Mouse (Mus musculus): Measurements from ENCODE around the gene Plod1.

Plod1 gene

GRCm38 (mm10) chr4:147938148-147939096 is 1.9 kb upstream of the Plod1 start:
- no peak for DNase-seq (ENCODE audit: low spot score in 2 of 2)

DNA sequence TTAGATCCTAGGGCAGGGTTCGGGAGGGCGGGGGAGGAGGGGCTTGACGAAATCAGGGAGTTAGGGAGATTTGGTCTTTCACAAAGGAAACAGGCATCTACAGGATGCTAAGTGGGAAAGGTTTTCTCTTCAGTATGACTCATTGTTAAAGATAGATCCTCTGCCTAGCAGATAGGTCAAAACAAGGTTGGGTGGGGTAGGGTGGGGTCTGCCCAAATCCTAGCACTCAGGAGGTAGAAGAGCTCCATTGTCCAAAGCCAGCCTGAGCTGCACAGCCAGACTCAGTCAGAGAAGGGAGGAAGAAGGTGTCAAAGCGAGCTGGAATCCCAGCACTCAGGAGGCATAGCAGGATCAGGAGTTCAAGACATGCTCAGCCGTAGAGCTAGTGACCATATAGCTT is 919 bp upstream of the Plod1 start:
- DNase-seq (ENCODE audit: low spot score in 2 of 2): no peak

DNA sequence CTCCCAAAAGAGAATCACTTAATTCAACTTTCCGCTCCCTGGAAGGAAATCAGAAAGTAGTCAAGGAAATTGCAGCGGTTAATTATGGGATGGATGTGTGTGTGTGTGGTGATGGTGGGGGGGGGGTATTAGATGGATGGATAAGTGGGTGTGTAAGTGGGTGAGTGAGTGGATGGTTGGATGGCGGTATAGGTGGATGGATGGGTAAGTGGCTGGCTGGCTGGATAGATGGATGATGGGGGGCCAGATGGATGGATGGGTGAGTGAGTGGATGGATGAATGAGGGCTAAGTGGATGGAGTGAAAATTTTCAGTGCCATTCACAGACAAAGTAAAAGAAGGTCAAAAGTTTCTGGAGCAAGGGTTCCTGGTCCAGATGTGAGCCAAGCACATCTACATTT is 454 bp upstream of the Plod1 start:
- no peak for DNase-seq (ENCODE audit: low spot score in 2 of 2)

DNA sequence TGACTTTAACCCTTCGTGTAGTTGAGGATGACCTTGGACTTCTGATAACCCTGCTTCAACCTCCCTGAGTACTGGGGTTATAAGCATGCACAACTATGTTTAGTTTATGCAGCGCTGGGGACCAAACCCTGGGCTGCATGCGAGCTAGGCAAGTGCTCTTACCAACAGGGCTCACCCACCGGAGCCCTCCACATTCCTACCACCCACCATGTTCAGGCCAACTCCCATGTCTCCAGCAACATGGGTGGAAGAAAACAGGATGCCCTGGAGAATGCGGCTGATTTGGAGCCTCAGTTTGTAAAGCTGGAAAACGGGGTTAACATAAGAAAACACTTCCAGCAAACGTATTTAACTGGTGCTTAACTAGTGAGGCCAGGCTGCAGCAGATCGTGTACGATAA is 663 bp downstream of the Plod1 start:
- no peak for DNase-seq (ENCODE audit: low spot score in 2 of 2)

DNA sequence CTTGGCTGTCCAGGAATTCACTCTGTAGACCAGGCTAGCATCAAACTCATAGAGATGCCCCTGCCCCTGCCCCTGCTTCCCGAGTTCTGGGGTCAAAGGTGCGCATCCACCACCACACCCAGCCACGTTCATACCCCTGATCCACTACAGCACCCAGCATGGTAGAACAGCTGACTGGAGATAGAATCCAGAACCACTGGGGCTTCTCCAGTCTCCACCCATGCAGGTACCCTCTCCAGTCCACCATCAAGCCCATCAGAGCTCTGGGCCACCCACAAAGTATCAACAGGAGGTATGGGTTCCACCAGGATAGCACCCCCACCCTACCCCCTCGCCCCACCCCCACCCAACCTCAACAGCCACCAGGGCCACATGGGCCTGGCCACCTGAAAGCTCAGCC is 2.0 kb downstream of the Plod1 start:
- DNase-seq (ENCODE audit: low spot score in 2 of 2): no peak

DNA sequence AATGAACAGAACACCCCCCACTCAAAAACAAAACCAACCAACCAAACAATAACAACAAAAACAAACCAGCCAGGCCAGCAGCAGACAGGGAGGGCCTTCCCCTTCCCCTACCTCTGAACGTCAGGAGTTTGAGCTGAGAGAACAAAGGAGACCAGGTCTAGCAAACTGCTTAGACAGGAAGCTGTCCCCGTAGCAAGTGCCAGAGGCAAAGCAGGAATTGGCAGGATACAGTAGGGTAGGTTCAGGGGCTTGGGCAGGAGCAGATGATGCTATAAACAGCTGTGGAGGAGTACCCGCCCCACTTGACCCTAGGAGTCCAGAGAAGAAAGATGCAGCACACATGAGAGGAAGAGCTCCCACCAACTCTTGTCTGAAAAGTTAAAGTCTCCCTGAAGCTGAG is 2.4 kb downstream of the Plod1 start:
- DNase-seq (ENCODE audit: low spot score in 2 of 2): no peak

GRCm38 (mm10) chr4:147930946-147931345 is 5.6 kb downstream of the Plod1 start:
- no peak for DNase-seq (ENCODE audit: low spot score in 2 of 2)

DNA sequence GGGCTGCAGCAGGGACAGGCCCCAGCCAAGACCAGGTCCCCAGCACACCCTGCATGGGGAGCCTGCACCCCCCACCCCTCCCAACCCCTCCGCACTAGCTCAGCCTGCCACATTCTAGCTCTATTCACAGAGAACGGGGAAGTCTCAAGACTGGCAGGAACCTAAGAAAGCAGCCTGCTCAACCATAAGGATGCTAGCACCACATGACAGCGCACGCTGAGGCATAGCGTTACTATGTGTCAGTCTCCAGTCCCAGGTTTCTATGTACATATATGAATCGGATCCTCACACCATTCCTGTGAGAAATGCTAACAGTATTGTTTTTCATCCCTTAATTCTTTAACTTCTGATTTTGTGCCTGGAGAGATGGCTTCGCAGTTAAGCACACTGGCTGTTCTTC is 8.0 kb downstream of the Plod1 start:
- DNase-seq (ENCODE audit: low spot score in 2 of 2): no peak

DNA sequence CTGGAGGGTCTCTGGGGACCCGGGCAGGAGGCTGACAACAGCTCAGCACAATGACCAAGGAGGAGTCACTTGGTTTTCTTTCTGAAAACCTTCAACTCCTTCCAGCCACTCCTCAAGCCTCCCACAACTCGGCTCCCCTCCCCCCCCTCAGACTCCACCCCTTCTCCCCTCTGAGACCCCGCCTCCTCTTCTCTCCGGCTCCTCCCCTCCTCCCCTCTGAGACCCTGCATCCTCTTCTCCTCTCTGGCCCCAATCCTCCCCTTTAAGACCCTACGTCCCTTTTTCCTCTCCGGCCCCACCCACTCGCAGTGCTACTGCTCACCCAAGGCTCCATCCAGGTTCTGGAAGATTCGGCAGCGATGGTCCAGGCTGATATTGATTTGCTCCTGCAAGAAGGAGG is 8.4 kb downstream of the Plod1 start:
- no peak for DNase-seq (ENCODE audit: low spot score in 2 of 2)

GRCm38 (mm10) chr4:147927705-147928104 is 8.9 kb downstream of the Plod1 start:
- no peak for DNase-seq (ENCODE audit: low spot score in 2 of 2)

DNA sequence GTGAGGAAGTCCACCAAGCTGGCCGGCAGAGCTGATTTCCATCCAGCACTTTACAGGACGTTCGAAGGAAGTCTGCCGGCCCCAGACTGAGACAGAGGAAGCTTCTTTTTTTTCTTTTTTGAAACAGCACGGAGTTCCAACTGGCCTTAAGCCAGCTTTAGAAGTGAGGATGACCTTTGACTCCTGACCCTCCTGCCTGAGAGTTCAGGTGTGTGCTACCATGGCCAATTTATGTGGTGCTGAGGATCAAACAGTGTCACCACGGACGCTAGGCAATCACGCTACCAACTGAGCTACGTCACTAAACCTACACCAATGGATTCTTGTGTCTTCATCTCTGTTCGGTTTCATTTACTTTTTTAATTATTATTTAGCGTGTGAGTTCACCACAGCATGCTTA is 14.2 kb downstream of the Plod1 start:
- DNase-seq (ENCODE audit: low spot score in 2 of 2): no peak

DNA sequence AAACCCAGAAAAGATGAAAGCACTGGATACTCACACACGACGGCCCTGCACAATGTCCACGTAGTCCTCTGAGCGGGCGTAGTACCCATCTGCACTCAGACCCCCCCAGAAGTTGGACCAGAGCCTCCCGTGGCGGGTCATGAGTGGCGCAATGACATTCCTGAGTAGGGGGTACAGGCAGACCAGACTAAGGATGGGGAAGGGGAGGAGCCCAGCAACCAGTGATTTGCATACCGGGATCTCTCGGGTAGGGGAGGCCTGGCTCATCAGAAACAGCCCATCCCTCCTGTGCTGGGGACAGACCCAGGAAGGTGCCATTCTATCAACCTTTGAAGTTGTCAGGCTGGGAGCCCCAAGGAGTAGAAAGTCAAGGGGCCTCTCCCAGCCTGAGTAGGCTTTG is 15.6 kb downstream of the Plod1 start:
- no peak for DNase-seq (ENCODE audit: low spot score in 2 of 2)

- peak in 1 of 2 experiments; percentile 31 for DNase-seq (ENCODE audit: low spot score in 2 of 2)
Observed at GRCm38 (mm10) chr4:147918459-147919121, 18.0 kb downstream of the Plod1 start.

DNA sequence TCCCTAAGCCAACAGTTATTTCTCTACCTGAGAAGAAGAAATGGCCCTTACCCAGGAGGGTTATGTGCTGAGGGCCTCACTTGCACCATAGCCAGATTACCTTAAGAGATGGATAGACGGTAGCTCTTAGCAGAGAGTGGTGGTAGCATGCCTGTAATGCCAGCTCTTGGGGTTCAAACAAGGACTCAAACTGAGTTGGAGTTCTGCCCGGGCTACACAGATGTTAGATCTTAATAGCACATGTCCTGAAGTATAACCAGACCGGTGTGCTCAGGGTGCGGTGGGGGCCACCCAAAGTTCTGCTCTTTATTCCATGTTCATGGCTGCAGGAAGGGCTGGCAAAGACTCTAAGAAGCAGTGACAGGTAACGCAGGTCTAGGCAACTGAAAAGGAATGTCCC is 27.1 kb downstream of the Plod1 start:
- DNase-seq (ENCODE audit: low spot score in 2 of 2): no peak

DNA sequence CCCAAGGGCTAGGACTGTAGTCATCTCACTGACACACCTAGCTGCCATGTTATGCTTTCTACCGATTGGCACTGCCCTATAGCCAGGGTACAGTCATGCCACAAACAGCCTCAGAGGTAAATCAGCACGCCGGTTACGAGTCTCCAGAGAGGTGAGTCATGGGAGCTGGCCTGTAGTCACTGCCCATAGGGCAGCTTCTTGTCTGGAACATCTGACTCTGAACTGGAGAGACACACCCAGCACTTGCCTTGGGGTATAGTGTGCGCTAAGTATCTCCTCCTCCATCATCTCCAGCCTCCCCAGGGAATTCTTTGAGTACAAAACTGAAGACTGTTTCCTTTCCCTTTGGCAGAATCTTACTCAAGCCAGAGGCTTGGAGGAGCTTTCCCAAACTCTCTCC is 30.3 kb downstream of the Plod1 start:
- DNase-seq (ENCODE audit: low spot score in 2 of 2): no peak

DNA sequence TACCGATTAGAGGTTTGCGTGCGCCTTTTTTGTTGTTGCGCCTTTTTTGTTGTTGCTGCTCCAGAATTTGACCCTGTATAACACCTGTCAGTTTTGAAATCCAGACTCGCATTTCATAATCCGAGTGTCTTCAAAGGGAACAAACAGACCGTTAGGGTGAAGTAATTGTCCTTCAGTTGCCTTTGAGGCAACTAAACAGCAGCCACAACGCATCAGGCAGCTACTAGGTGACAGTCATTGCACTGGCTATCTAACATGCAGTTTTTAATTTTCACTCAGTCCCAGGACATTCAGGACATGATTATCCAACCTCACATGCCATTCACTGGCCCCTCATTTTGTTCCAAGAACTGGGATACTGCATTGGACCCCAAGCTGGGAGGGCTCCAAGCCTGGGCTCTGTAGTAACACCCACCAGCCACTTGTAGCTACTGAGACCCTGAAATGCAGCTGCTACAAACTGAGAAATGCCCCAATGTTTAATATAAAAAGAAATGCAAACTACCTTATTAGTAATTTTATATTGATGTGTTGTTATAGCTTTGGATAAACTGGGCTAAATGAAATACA is 31.4 kb downstream of the Plod1 start:
- DNase-seq (ENCODE audit: low spot score in 2 of 2): peak in 1 of 2 experiments; percentile 14

DNA sequence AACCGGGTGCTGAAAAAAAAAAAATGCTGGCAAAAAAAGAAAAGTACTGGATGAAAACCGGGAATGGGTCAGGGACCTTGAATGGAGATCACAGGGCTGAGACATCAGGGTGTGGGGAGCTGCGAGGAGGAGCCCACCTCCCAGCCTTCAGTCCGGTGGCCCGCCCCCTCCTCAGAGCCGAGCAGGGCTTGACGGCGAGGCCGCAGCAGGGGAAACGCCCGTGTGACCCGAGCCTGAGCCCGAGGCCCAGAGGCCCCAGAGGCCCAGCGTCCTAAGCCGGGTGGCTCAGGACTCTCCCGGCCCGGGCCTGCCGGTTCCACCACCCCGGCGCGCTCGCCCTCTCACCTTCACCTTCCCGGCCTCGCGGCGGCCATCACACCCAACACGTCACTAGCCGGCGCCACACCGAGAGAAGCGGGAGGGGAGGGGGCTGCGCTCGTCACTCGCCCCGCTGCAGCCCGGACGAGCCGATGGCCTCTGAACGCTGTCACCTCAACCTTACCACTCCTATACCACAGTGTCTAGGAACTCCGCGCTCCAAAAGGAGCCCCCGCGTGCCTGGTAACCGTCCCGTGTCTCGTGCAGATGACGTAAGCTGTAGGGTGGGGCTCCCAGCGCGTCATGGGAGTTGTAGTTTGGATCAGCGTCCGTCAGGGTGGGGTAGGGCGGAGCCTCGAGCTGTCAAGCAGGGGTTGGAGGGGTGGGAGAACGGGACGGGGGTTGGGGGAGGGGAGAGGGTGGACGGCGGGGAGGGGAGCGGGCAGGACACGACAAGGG is 32.1 kb downstream of the Plod1 start, which contains the start of gene Mfn2:
Gene Mfn2, minus strand, starts transcription at position 392 of the 777 bp plus-strand sequence.
- DNase-seq (ENCODE audit: low spot score in 2 of 2): peak; percentile 83 to 85

- DNase-seq (ENCODE audit: low spot score in 2 of 2): no peak
Observed at GRCm38 (mm10) chr4:147903601-147904000, 33.0 kb downstream of the Plod1 start.

DNA sequence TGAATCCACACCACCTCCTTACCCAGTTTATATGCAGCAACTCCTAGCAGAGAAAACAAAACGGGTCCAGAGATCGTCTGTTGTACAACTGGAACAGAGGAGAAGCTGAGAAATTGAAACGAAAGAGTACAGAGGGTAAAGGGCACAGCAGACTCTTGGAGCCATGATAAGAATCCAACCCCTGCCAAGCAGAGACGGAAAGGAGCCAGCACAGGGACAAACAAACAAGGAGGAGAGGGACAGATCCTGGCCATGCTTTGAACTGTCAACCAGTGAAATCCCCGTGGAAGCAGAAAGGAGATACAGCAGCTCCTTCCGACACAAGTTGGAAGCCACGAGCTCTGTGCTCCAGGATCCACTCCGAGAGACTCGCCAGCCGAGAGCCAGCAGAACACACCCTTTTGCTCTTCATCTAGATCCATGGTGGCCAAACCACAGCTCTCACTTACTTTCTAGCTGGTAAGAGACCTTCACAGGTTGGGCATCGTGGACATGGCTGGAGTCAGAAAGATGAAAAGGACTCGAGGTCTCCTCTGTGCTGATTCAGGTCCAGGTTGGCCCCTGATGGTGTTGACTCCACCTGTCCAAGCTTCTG is 33.6 kb downstream of the Plod1 start:
- DNase-seq (ENCODE audit: low spot score in 2 of 2): no peak

DNA sequence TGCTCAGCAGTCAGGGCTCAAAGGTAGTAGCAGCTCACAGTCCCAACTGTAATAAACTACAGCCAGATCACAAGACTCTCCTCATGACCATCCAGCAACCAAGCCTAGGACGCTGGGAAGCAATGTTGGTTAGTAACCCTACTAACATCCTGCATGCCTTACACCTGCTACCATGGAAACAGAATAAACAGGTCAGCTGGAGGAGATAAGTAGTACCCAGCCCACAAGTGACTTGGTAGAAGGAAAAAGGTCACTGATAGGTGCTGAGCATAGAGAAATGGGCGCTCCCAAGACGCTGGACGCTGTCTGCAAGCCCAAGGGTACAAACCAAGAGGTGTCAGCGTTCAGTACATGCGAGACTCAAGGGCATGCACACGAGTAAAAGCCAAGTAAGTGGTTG is 36.1 kb downstream of the Plod1 start:
- no peak for DNase-seq (ENCODE audit: low spot score in 2 of 2)

- DNase-seq (ENCODE audit: low spot score in 2 of 2): no peak
Observed at GRCm38 (mm10) chr4:147897348-147897747, 39.2 kb downstream of the Plod1 start.

DNA sequence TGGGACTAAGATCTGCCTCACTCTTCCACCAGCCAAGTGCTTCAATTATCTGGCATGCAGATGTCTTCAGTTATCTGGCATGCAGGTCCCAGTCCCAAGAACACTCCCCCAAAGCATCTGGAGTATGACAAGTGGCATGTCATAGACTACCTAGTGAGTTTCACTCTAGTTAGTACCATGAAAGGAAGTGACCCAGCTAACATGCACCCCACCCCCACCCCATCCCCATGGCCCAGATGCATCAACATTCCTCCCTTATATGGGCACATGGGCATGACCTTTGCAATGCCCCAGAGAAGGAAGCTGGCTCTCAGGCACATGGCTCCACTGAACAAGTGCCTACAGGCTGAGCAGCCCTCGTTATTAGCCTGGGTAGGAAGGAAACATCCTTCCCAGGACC is 40.2 kb downstream of the Plod1 start:
- DNase-seq (ENCODE audit: low spot score in 2 of 2): no peak
